Mouse (Mus musculus) stomach, embryonic 14.5 days (tissue): ENCODE results near the gene Nprl2. TPM values are rescaled to one million over a fixed set of nuclear protein-coding genes. Genes with fewer than 3 reads are reported as not detected.

Experiments used
- ATAC-seq: fragments of 200-750 bp; cut with Nextera tagmentation; 2 replicates; pipeline ENCODE4 v1.8.0; 2017; ENCODE audit warnings: low read depth, moderate TSS enrichment; ENCODE audit not compliant: insufficient number of reproducible peaks, insufficient read depth, low FRiP score
- H3K27ac ChIP-seq: fragments of 300-500 bp; sonication (generic); 2 replicates; pipeline ENCODE4 v1.5.1; 2014; ENCODE audit warnings: mild to moderate bottlenecking, low read length, moderate library complexity, mixed read lengths
- H3K27me3 ChIP-seq: fragments of 300-500 bp; sonication (generic); 2 replicates; pipeline ENCODE4 v1.6.1; 2014; ENCODE audit warnings: low read length, control low read depth, mixed read lengths; ENCODE audit not compliant: control insufficient read depth, insufficient read depth
- H3K36me3 ChIP-seq: fragments of 300-500 bp; sonication (generic); 2 replicates; pipeline ENCODE4 v1.6.1; 2014; ENCODE audit warnings: mild to moderate bottlenecking, control low read depth, low read length, moderate library complexity, mixed read lengths; ENCODE audit not compliant: control insufficient read depth, insufficient read depth
- H3K4me1 ChIP-seq: fragments of 300-500 bp; sonication (generic); 2 replicates; pipeline ENCODE4 v1.6.1; 2014; ENCODE audit warnings: low read length, control low read depth, mixed read lengths; ENCODE audit not compliant: control insufficient read depth, insufficient read depth
- H3K4me2 ChIP-seq: fragments of 300-500 bp; sonication (generic); replicated peaks from 2 replicates; pipeline ENCODE4 v1.6.1; 2014; ENCODE audit warnings: low read depth, low read length, control low read depth
- H3K4me3 ChIP-seq: fragments of 300-500 bp; sonication (generic); 2 replicates; pipeline ENCODE4 v1.5.1; 2014; ENCODE audit warnings: low read depth, low read length, control low read depth
- H3K9ac ChIP-seq: fragments of 300-500 bp; sonication (generic); replicated peaks from 2 replicates; pipeline ENCODE4 v1.6.1; 2014; ENCODE audit warnings: low read depth, mild to moderate bottlenecking, control low read depth, low read length, moderate library complexity, mixed read lengths
- H3K9me3 ChIP-seq: fragments of 300-500 bp; sonication (generic); 2 replicates; pipeline ENCODE4 v1.6.1; 2016; ENCODE audit warnings: low read depth, low read length, control low read depth; ENCODE audit not compliant: control insufficient read depth
- WGBS: fragments of 180-500 bp; shearing (Covaris S2); extraction: QIAGEN DNeasy Blood & Tissue Kit; methylation state at CpG from one replicate; pipeline ENCODE4 v1.1.7; 2014; 5-methylcytosine and 5-hydroxymethylcytosine counted together
- polyA plus RNA-seq: library from polyadenylated mRNA; unstranded; fragments of >200 nt; fragmentation: Nextera tagmentation; extraction: Ambion mirVana; gene quantifications from 2 replicates; pipeline ENCODE4 v1.2.1, GENCODE M21; 2014

Gene Nprl2
- polyA plus RNA-seq, 1 experiment from 2014 or later: 44.7 TPM

DNA sequence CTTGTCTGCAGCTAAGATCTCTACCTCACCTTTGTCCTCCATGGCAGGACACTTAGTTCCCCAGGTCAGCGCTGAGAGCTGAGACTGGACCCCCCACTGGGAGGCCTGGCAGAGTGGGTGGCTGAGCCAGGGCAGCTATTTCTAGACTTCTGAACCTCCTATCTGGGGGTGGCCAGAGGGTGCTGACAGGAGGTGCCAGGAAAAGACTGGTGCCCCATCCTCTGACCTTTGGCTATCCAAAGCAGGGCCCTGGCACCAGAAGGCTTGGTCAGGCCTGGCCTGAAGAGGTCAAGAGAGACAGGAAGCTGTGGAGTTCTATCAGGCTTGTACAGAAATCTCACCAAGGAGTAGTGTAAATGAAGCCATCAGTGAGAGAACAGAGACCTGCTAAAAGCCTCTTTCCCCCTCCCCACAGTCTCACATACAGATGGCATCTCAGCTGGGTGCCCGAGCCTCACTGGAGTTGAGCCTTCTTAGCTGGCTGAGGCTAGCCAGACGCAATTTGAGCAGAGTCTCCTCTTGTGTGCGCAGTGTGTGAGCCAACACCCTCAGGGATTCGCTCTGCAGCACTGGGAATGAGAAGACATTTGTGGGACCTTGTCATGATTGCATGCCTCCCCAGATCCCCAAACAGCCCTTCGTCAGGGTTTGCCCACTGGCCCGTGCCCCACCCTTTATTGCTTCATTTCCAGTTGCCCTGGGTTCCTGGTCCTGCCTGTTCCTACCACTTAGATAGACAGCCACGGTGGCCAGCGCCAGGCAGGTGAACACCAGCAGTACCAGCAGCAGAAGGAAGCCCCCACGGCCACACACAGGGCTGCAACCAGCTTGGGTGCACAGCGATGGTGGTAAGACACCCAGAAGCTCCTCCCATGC is 51.3 kb downstream of the Nprl2 start:
- Histone ChIP-seq H3K4me3 (no peak overlapping the region), H3K27me3 (no peaks in the 10 kb centered on the region), H3K4me2 (no peak overlapping the region), H3K9ac (no peak overlapping the region), H3K36me3 (peaks cover 42% of the 10 kb centered on the region), H3K9me3 (no peaks in the 10 kb centered on the region), H3K4me1 (peaks cover 7% of the 10 kb centered on the region), H3K27ac (no peak overlapping the region)
- ATAC-seq: no peak
- 82% methylated on average over 11 of the region's 11 CpGs for whole genome bisulfite sequencing

- Histone ChIP-seq H3K4me3 (no peak overlapping the region), H3K4me1 (no peaks in the 10 kb centered on the region), H3K4me2 (no peak overlapping the region), H3K9ac (no peak overlapping the region), H3K36me3 (peaks cover 42% of the 10 kb centered on the region), H3K27me3 (no peaks in the 10 kb centered on the region), H3K9me3 (no peaks in the 10 kb centered on the region), H3K27ac (no peak overlapping the region)
- 75% methylated on average over 8 of the region's 8 CpGs for WGBS
- ATAC-seq: no peak
Observed at GRCm38 (mm10) chr9:107594281-107595062, 52.4 kb downstream of the Nprl2 start.

Other genes starting within 250 kb of the Nprl2 start
- gene Cish, start 246.2 kb upstream of the Nprl2 start, polyA plus RNA-seq: 8.0 and 9.5 TPM in 2 replicates
- 12.4 and 12.9 TPM in 2 replicates for gene Hemk1, start 203.9 kb upstream of the Nprl2 start, polyA plus RNA-seq
- 0.13 and 0.19 TPM in 2 replicates for gene 6430571L13Rik, start 201.6 kb upstream of the Nprl2 start, polyA plus RNA-seq
- 0.43 and 0.70 TPM in 2 replicates for gene Cacna2d2, start 142.6 kb upstream of the Nprl2 start, polyA plus RNA-seq
- 45.9 and 46.6 TPM in 2 replicates for gene Tmem115, start 8.3 kb upstream of the Nprl2 start, polyA plus RNA-seq
- 23.8 and 29.2 TPM in 2 replicates for gene Cyb561d2, start within 50 bp of the Nprl2 start, polyA plus RNA-seq
- gene Zmynd10, start 5.1 kb downstream of the Nprl2 start, polyA plus RNA-seq: 0.52 and 0.74 TPM in 2 replicates
- gene Rassf1, start 9.3 kb downstream of the Nprl2 start, polyA plus RNA-seq: 53.6 and 54.1 TPM in 2 replicates
- 36.2 and 40.3 TPM in 2 replicates for gene Tusc2, start 21.0 kb downstream of the Nprl2 start, polyA plus RNA-seq
- 119 and 127 TPM in 2 replicates for gene Hyal2, start 25.7 kb downstream of the Nprl2 start, polyA plus RNA-seq
- gene Hyal1, start 34.7 kb downstream of the Nprl2 start, polyA plus RNA-seq: 10.3 and 12.1 TPM in 2 replicates
- 17.3 and 19.9 TPM in 2 replicates for gene Naa80, start 36.7 kb downstream of the Nprl2 start, polyA plus RNA-seq
- gene Hyal3, start 38.6 kb downstream of the Nprl2 start, polyA plus RNA-seq: 1.0 and 1.4 TPM in 2 replicates
- 54.0 and 61.1 TPM in 2 replicates for gene Ifrd2, start 45.4 kb downstream of the Nprl2 start, polyA plus RNA-seq
- 6.1 and 7.9 TPM in 2 replicates for gene Sema3b, start 67.0 kb downstream of the Nprl2 start, polyA plus RNA-seq
- 359 TPM in 2 replicates for gene Gnai2, start 93.1 kb downstream of the Nprl2 start, polyA plus RNA-seq
- gene Slc38a3, start 127.3 kb downstream of the Nprl2 start, polyA plus RNA-seq: 3.7 and 7.1 TPM in 2 replicates
- 1.8 and 2.4 TPM in 2 replicates for gene Gnat1, start 137.5 kb downstream of the Nprl2 start, polyA plus RNA-seq
- gene Sema3f, start 168.2 kb downstream of the Nprl2 start, polyA plus RNA-seq: 30.2 and 33.2 TPM in 2 replicates
- gene Rbm5, start 228.8 kb downstream of the Nprl2 start, polyA plus RNA-seq: 204 and 205 TPM in 2 replicates